In the genomic region with DNA sequence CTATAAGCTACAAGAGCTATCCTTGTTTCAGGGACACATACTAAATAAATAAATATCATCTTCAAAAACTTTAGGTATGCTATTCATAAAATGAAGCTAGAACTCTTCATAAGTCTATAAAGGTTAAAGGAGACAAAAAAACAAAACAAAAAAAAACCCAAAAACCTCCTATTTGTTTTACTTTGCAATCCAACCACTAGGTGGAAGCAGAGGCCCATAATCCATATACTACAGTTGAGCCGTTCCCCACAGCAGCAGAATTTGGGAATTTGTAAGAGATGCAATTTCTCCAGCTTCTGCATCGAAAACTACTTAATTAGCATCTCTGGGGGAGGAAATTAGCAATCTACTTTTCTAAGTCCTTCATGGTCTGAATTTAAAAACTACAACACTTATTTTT, we compare ENCODE assay signal across 8 mouse cellular contexts. TPM values are rescaled to one million over a fixed set of nuclear protein-coding genes. Genes with fewer than 3 reads are reported as not detected.
DNase-seq lines count a peak whose midpoint lies in the region; ATAC-seq lines count a peak whose summit lies in the region.
"Had no signal": no experiment of that assay in that cellular context is flagged by ENCODE, and none has a peak within 500 bp of the region (broad histone marks: within the 10 kb centered on the region; RNA-seq: fewer than 3 reads in every experiment).

No protein-coding gene starts in this region.

- no peaks in the 10 kb centered on the region for H3K4me1 ChIP-seq in kidney, embryonic 15.5 days
- H3K4me1 ChIP-seq: lung, embryonic 15.5 days had no signal

- no peaks in the 10 kb centered on the region for H3K9me3 ChIP-seq in kidney, embryonic 15.5 days (replicated peaks)
- H3K9me3 ChIP-seq: lung, embryonic 15.5 days had no signal

- H3K4me2 ChIP-seq in kidney, embryonic 15.5 days, result no peak overlapping the region
- H3K4me2 ChIP-seq: lung, embryonic 15.5 days had no signal

- H3K27me3 ChIP-seq in kidney, embryonic 15.5 days, result no peaks in the 10 kb centered on the region
- H3K27me3 ChIP-seq: lung, embryonic 15.5 days had no signal

- ATAC-seq in kidney, embryonic 15.5 days (replicated peaks; ENCODE audit: low FRiP score), result no peak

- 11% methylated on average over 2 of the region's 2 CpGs for WGBS in kidney, embryonic 15.5 days

- H3K9ac ChIP-seq in kidney, embryonic 15.5 days, result no peak overlapping the region
- H3K9ac ChIP-seq: lung, embryonic 15.5 days had no signal

- DNase-seq in kidney, adult 8-10 months, result peak; percentile 8
- peak; percentile 82 for DNase-seq in 3T3-L1 (ENCODE audit: low read depth, low spot score)
- peak; percentile 46 for DNase-seq in CD4-positive helper T cell, adult 2 months (ENCODE audit: low read depth, low spot score)
- DNase-seq in cerebellum, adult 18-20 months, result peak; percentile 20 to 37
- DNase-seq in kidney, postnatal 36 days, result peak; percentile 43 to 63
- DNase-seq in right cerebral cortex, postnatal 14 days, result peak; percentile 21

- no peaks in the 10 kb centered on the region for H3K36me3 ChIP-seq in kidney, embryonic 15.5 days
- H3K36me3 ChIP-seq: lung, embryonic 15.5 days had no signal

- no peak overlapping the region for H3K4me3 ChIP-seq in kidney, embryonic 15.5 days (replicated peaks)
- H3K4me3 ChIP-seq: lung, embryonic 15.5 days had no signal

- no peak overlapping the region for H3K27ac ChIP-seq in kidney, embryonic 15.5 days
- H3K27ac ChIP-seq: lung, embryonic 15.5 days had no signal

RNA-seq across cellular contexts. Expression of gene Jchain, which starts 8.5 kb away (rescaled TPM):
- 0.31 TPM in 1 of 2 replicates, not detected in the other for polyA plus RNA-seq in kidney, embryonic 15.5 days (2015; fragmentation: Nextera tagmentation; extraction: Ambion mirVana)
- polyA plus RNA-seq: lung, embryonic 15.5 days had no signal

RNA-seq across cellular contexts. Expression of gene Enam, which starts 31.5 kb away (rescaled TPM):
- not detected in 2 replicates for polyA plus RNA-seq in kidney, embryonic 15.5 days (2015; fragmentation: Nextera tagmentation; extraction: Ambion mirVana)
- polyA plus RNA-seq: lung, embryonic 15.5 days had no signal

RNA-seq across cellular contexts. Expression of gene Utp3, which starts 35.0 kb away (rescaled TPM):
- 72.8 and 75.6 TPM in 2 replicates for polyA plus RNA-seq in kidney, embryonic 15.5 days (2015; fragmentation: Nextera tagmentation; extraction: Ambion mirVana)

RNA-seq across cellular contexts. Expression of gene Rufy3, which starts 45.6 kb away (rescaled TPM):
- polyA plus RNA-seq in kidney, embryonic 15.5 days (2015; fragmentation: Nextera tagmentation; extraction: Ambion mirVana), result 17.7 and 19.3 TPM in 2 replicates

Comparison
In these comparisons a context has a peak if more than half of its experiments do, and no peak if none do; other contexts are left out.
1. DNase-seq: peak in every context shown above with its lines; median percentile 82 in 3T3-L1; 53 in kidney, postnatal 36 days; 46 in CD4-positive helper T cell, adult 2 months; 28 in cerebellum, adult 18-20 months; 21 in right cerebral cortex, postnatal 14 days; 8 in kidney, adult 8-10 months.